Mouse (Mus musculus): ENCODE results near the gene Hhat.
A peak's percentile ranks its signal among the peaks of the same experiment; 100 is the strongest.

The Hhat gene

GRCm38 (mm10) chr1:192478176-192478575 lies 292.8 kb downstream of the Hhat start:
- DNase-seq: no peak

- no peak for DNase-seq
Measured at GRCm38 (mm10) chr1:192477556-192477955, 293.5 kb downstream of the Hhat start.

GRCm38 (mm10) chr1:192476704-192477103 lies 294.3 kb downstream of the Hhat start:
- DNase-seq: no peak

- no peak for DNase-seq
Measured at GRCm38 (mm10) chr1:192473134-192473533, 297.9 kb downstream of the Hhat start.

GRCm38 (mm10) chr1:192472366-192472765 lies 298.7 kb downstream of the Hhat start:
- DNase-seq: no peak

- DNase-seq: no peak
Measured at GRCm38 (mm10) chr1:192463732-192464131, 307.3 kb downstream of the Hhat start.

GRCm38 (mm10) chr1:192457526-192458206 lies 313.4 kb downstream of the Hhat start:
- DNase-seq: peak; percentile 73

- no peak for DNase-seq
Measured at GRCm38 (mm10) chr1:192457037-192457436, 314.0 kb downstream of the Hhat start.

GRCm38 (mm10) chr1:192454981-192455380 lies 316.0 kb downstream of the Hhat start:
- DNase-seq: no peak

- DNase-seq: no peak
Measured at GRCm38 (mm10) chr1:192454501-192454900, 316.5 kb downstream of the Hhat start.

- peak; percentile 55 for DNase-seq
Measured at GRCm38 (mm10) chr1:192451722-192452121, 319.3 kb downstream of the Hhat start.

GRCm38 (mm10) chr1:192450425-192450824 lies 320.6 kb downstream of the Hhat start:
- DNase-seq: no peak

GRCm38 (mm10) chr1:192449572-192450351 lies 321.3 kb downstream of the Hhat start:
- DNase-seq: peak; percentile 86

- DNase-seq: no peak
Measured at GRCm38 (mm10) chr1:192448512-192448911, 322.5 kb downstream of the Hhat start.

GRCm38 (mm10) chr1:192447666-192448065 lies 323.4 kb downstream of the Hhat start:
- no peak for DNase-seq
